Mouse (Mus musculus) heart, adult 2 months (tissue): ENCODE measurements around the gene Psmc3ip.

Experiments used
- CTCF ChIP-seq: fragments of 200-600 bp; IDR thresholded peaks from 2 replicates; pipeline ENCODE4 v1.8.1; 2022; ENCODE audit warnings: antibody characterized with exemption, mild to moderate bottlenecking, moderate library complexity
- POLR2A ChIP-seq: fragments of 200-500 bp; IDR thresholded peaks from 2 replicates; pipeline ENCODE4 v1.6.1; 2011; ENCODE audit warnings: mild to moderate bottlenecking, low read depth, low read length, control low read depth; ENCODE audit not compliant: insufficient read depth

DNA sequence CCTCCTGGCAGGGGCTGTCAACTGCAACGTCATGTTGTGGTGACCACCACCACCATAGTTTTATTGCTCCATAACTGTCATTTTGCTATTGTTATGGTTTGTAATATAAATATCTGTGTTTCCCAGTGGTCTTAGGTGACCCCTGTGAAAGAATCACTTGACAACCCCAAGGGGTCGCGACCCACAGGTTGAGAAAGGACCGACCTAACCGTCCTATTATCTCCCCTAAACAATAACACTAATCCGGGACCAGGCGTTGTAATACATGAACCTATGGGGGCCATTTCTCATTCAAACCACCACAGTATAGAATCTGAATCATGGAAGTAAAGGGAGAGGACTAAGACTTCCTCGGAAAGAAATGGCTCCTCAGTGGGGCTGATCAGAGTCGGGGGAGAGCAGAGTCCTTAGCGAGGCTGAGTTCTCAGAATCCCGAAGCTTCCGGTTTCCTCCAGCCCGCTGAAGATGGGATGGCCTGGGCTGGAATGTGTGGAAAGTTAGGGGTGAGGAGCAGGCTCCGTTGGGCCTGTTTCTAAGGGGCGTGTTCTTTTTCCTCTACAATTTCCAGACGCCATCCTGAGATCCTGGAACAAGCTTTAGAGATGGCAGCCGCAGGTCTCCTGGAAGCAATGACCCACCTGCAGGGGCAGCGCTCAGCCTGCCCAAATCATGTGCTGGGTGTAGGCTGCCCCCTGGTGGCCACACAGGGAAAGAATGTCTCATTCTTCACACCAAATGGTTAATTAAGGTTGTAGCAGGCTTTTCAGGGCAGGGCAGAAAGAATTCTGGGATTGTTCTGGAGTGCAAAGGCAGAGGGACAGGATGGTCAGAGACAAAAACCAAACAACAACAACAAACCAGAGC, 28.5 kb downstream of the Psmc3ip start:
- TF ChIP-seq POLR2A = no peak
- TF ChIP-seq CTCF = peak; percentile 94
